Mouse (Mus musculus) thymus, postnatal 25 days (tissue): ENCODE results near the gene Golph3.

Source experiments
- DNase-seq: peaks from one replicate; pipeline ENCODE4 v3.0.0; 2022

Gene Golph3

DNA sequence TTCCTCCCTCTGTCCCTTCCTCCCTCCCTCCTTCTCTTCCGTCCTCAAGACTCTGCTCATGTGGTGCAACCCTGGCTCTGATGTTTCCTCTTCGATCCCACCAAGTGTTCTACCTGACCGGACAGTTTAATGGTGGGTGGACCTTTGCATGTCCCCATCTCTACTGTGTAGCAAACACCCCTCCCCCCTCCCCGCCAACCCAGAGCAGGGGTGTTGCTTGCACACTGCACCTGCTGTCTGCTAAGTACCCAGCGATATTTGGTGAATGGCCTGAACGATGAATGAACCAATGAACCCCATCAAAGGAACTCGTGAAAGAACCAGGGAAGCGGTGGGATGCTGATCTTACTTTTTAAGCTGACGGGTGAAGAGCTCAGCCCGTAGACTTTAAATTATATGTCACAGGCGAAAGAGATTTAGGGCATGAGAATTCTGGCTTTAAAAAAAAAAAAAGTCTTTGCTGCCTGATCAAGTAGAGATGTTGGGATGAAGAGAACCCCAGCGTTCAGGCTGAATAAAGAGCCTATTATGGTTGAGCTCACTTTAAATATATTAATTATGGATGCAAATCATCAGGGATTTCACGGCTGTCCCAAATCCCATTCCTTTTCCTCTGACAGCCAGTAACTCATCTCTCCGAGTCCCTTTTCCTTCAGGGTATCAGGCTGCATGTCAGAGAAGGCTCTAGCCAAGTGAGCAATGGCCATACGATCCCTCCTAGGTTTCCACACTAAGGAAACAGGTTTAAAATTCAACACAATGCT, 67.7 kb downstream of the Golph3 start:
- DNase-seq = no peak

DNA sequence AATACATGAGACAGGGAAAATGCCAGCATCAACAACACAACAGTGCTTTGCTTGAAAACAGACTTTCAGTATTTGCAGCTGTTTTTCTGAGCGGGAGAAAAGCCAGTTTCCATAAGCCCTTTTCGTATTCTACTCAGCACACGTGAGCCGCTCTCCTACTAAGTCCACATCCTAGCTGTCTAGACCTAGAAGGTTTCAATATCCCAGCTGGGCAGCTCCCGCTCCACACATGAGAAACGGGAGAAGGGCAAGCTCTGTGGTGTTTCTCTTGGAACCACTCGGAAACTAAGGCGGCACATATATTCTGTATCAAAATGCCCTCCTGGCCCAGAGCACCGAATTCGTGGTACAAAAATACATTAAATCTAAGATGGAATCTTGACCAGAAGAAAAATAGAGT, 73.5 kb downstream of the Golph3 start:
- DNase-seq = no peak

DNA sequence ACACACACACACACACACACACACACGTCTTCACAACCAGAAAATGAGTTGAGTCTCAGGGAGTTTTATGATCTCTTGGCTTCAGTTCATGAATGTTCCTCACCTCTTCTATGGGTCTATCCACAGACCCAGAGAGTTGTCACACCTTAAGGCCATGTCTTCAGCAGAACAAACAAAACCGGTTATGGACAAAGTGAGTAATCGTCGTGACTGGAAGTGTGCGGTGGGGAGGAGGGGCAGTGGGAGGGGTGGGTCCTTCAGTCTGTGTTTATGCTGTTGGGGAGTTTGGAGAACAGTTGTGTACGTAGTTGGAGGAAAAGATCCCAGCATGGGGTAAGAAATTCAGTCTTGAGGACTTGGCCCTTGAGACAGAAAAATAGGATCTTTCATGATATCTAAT, 75.8 kb downstream of the Golph3 start:
- DNase-seq = no peak
